Mouse (Mus musculus): ENCODE data around the gene Slc26a8. TPM values are rescaled to one million over a fixed set of nuclear protein-coding genes. Genes with fewer than 3 reads are reported as not detected.

The Slc26a8 gene
- total and polyA plus RNA-seq, 3 experiments = 0.58 to 1.6 TPM; not detected in 1

DNA sequence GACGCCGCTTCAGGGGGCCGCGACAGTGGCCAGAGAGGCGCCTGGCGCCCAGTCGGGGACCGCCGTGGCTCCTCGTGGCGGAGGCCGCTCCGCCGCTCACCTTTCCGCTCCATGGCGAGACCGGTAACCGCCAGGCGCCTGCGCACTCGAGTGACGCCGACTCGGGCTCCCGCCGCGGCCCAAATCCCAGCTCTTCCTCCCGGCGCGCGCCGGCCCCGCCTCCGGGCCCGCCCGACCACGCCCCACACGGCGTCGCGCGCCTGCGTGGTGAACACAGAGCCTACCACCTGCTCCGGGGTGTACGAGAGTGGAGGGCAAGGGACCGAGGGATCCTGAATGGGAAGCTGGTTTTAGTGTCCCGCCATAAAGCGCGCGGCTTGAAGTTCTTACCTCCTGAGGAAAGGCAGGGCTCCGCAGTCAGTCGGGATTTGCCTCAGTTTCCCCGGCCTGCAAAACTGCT is 67.7 kb downstream of the Slc26a8 start, which contains the start of gene Srpk1 (continued):
- TF ChIP-seq MAZ (IDR thresholded peaks at IDR 0.05; ENCODE audit: low read depth, low read length) = no peak; the same call in 1 of the 2 replicates

DNA sequence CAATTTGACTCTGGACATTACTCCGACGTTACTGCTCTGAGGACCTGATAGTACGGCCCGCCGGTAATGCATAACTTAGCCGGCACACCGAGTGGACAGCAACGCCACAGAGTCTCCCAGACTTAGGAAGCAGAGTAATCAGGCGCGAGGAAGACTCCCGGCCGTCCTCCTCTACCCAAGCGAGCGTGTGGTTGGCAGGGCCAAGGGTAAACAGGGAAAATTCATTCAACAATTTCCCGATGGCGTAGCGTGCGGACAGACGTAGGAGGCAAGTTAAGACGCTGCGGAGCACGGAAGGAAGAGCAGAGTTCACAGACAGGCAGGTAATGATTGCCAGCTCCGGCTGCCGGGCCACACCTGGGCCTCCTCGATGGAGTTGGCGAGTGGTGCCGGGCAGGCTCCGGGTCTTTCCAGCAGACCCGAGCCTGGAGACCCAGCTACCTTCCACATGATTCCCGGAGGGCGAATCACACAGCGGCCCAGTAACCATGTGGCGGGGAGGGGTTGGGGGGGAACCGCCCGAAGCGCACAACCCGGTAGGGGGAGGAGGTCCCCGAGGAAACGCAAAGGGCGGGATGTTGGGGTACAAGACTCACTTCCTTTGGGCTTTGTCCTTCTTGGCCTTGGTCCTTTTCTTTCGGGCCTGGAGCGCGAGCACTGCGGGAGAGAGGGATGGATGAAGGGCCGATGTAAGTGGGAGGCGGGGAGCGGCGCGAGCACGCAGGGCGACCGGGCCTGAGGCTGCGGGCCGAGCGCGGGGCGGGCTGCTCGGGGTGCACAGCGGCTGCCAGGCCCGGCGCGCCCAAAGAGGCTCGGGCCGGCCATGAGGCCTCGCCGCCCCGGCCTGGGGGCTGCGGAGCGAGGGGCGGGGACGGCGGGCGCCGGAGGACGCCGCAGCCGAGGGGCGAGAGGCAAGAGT is 68.4 kb downstream of the Slc26a8 start:
- peaks cover 25 to 42% of the 10 kb centered on the region in 2 experiments for H3K4me1 ChIP-seq (ENCODE audit: control insufficient read depth in 1 of 2, insufficient read depth in 2 of 2, low read length in 2 of 2)
- peak overlapping the region; percentile 71 to 99 for H3K4me3 ChIP-seq (ENCODE audit: control insufficient read depth in 1 of 2, insufficient read depth in 1 of 2, low read depth in 2 of 2, low read length in 2 of 2)
- H3K27me3 ChIP-seq (ENCODE audit: control insufficient read depth in 1 of 2, insufficient read depth in 2 of 2, low read length in 2 of 2) = no peaks in the 10 kb centered on the region
- H3K36me3 ChIP-seq (ENCODE audit: control insufficient read depth in 1 of 2, insufficient read depth in 2 of 2, low read length in 2 of 2) = peaks cover 24 to 52% of the 10 kb centered on the region in 2 experiments
- peak overlapping the region; percentile 80 for H3K27ac ChIP-seq (ENCODE audit: control insufficient read depth, low read depth, low read length)
- peaks cover 54% of the 10 kb centered on the region for H3K79me2 ChIP-seq (ENCODE audit: control insufficient read depth, insufficient read depth, low read length, poor library complexity)
- H3K9me3 ChIP-seq (replicated peaks; ENCODE audit: insufficient read depth, low read length) = no peaks in the 10 kb centered on the region
- DNase-seq (ENCODE audit: low read depth, low spot score) = peak; percentile 73
- H3K9ac ChIP-seq (ENCODE audit: control insufficient read depth, low read depth, low read length, poor library complexity, severe bottlenecking) = peak overlapping the region; percentile 99
- TF ChIP-seq CHD2 (IDR thresholded peaks at IDR 0.05; ENCODE audit: low read length) = no peak
- TF ChIP-seq MXI1 (IDR thresholded peaks at IDR 0.05; ENCODE audit: low read depth, low read length) = peak; percentile 70
- TF ChIP-seq RCOR1 (IDR thresholded peaks at IDR 0.05; ENCODE audit: low read depth, low read length) = no peak
- TF ChIP-seq MAZ (IDR thresholded peaks at IDR 0.05; ENCODE audit: low read depth, low read length) = no peak
- no peak for TF ChIP-seq USF2 (IDR thresholded peaks at IDR 0.05; ENCODE audit: borderline replicate concordance in 1 of 2, insufficient read depth in 1 of 2, low read depth in 1 of 2, low read length in 2 of 2)
- no peak for TF ChIP-seq GABPA (IDR thresholded peaks at IDR 0.05; ENCODE audit: low read depth, low read length)
- peak; percentile 63; the same call in 1 of the 2 replicates for TF ChIP-seq SIN3A (IDR thresholded peaks at IDR 0.05; ENCODE audit: low read length)
- peak; percentile 25; the same call in 1 of the 2 replicates for TF ChIP-seq NRF1 (IDR thresholded peaks at IDR 0.05; ENCODE audit: insufficient read depth, low read depth, low read length, poor library complexity, severe bottlenecking)
- no peak for TF ChIP-seq JUND (IDR thresholded peaks at IDR 0.05; ENCODE audit: low read depth, low read length)
- TF ChIP-seq E2F4 (IDR thresholded peaks at IDR 0.05; ENCODE audit: borderline replicate concordance, low read depth, low read length) = no peak
- TF ChIP-seq KAT2A (conservative IDR thresholded peaks at IDR 0.05; ENCODE audit: low read depth, low read length) = no peak
- peak; percentile 28; the same call in 1 of the 2 replicates for TF ChIP-seq NELFE (IDR thresholded peaks at IDR 0.05; ENCODE audit: low read depth, low read length)
- no peak for TF ChIP-seq TCF12 (IDR thresholded peaks at IDR 0.05; ENCODE audit: low read depth, low read length)
- TF ChIP-seq TAL1 (IDR thresholded peaks at IDR 0.05; ENCODE audit: low read length) = no peak
- TF ChIP-seq HCFC1 (IDR thresholded peaks at IDR 0.05; ENCODE audit: low read depth, low read length) = no peak
- no peak for TF ChIP-seq ZMIZ1 (IDR thresholded peaks at IDR 0.05; ENCODE audit: low read depth, low read length)
- no peak for TF ChIP-seq MAFK (IDR thresholded peaks at IDR 0.05; ENCODE audit: borderline replicate concordance, low read depth, low read length)
- TF ChIP-seq UBTF (IDR thresholded peaks at IDR 0.05; ENCODE audit: borderline replicate concordance, insufficient read depth, low read depth, low read length) = no peak
- TF ChIP-seq BHLHE40 (IDR thresholded peaks at IDR 0.05; ENCODE audit: borderline replicate concordance, low read depth, low read length) = no peak
- TF ChIP-seq MYB (IDR thresholded peaks at IDR 0.05; ENCODE audit: low read depth, low read length) = no peak
- TF ChIP-seq EP300 (IDR thresholded peaks at IDR 0.05; ENCODE audit: low read depth in 1 of 2, low read length in 2 of 2) = no peak
- TF ChIP-seq POLR2A (IDR thresholded peaks at IDR 0.05; ENCODE audit: control insufficient read depth in 1 of 2, insufficient read depth in 1 of 2, low read depth in 1 of 2, low read length in 2 of 2, poor library complexity in 1 of 2) = 0 out of 4 replicates have a peak, but pooled peaks of 1 of the 2 experiments have one; percentile 16
- 0 out of 2 replicates have a peak, but pooled peaks have one; percentile 17 for TF ChIP-seq MYC (IDR thresholded peaks at IDR 0.05; ENCODE audit: low read depth, low read length)
- no peak for TF ChIP-seq ZNF384 (IDR thresholded peaks at IDR 0.05; ENCODE audit: low read depth, low read length)
- no peak for TF ChIP-seq ETS1 (IDR thresholded peaks at IDR 0.05; ENCODE audit: low read depth, low read length)
- no peak for TF ChIP-seq CHD1 (IDR thresholded peaks at IDR 0.05; ENCODE audit: low read depth, low read length)
- peak; percentile 69 for TF ChIP-seq USF1 (IDR thresholded peaks at IDR 0.05; ENCODE audit: low read depth, low read length)
- no peak for TF ChIP-seq POLR2AphosphoS5 (IDR thresholded peaks at IDR 0.05; ENCODE audit: borderline replicate concordance, low read depth, low read length)
- TF ChIP-seq ZKSCAN1 (IDR thresholded peaks at IDR 0.05; ENCODE audit: low read depth, low read length) = no peak
- TF ChIP-seq MAX (IDR thresholded peaks at IDR 0.05; ENCODE audit: low read length) = 0 out of 2 replicates have a peak, but pooled peaks have one; percentile 37
- no peak for TF ChIP-seq CTCF (IDR thresholded peaks at IDR 0.05 in 2 of 3, conservative IDR thresholded peaks at IDR 0.05 in 1 of 3; ENCODE audit: control insufficient read depth in 1 of 3, insufficient read depth in 1 of 3, low read depth in 2 of 3, low read length in 3 of 3, poor library complexity in 1 of 3, severe bottlenecking in 1 of 3)
- no peak for TF ChIP-seq TBP (IDR thresholded peaks at IDR 0.05; ENCODE audit: low read depth, low read length)

Data from MEL (cell line).